Mouse (Mus musculus) kidney, adult 8-10 months (tissue): Measurements from ENCODE around the gene Slc29a1.

Experiments used
- DNase-seq, 2 experiments: peaks; one replicate each; pipeline ENCODE4 v3.0.0; 2022

Gene Slc29a1

DNA sequence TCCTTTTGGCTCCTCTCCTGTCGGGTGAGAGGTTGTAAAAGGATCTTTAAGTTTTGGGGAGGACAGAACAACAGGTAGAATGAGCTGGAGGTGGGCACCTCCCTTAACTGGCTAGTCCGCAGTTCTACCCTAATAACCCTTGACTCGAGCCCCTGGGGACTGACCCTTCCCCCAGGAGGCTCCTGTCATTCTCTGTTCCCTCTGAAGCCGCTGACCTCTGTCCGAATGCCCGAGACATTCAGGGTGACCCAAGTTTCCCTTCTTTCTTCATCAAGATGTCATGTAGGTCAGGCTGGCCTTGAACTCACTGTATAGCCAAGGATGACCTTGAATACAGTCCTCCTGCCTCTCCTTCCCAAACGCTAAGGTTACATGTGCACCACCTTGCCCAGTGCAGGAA is 11.0 kb downstream of the Slc29a1 start:
- DNase-seq: no peak

GRCm38 (mm10) chr17:45586449-45586837 is 13.0 kb downstream of the Slc29a1 start:
- DNase-seq: no peak

GRCm38 (mm10) chr17:45585725-45586448 is 13.5 kb downstream of the Slc29a1 start:
- no peak for DNase-seq

DNA sequence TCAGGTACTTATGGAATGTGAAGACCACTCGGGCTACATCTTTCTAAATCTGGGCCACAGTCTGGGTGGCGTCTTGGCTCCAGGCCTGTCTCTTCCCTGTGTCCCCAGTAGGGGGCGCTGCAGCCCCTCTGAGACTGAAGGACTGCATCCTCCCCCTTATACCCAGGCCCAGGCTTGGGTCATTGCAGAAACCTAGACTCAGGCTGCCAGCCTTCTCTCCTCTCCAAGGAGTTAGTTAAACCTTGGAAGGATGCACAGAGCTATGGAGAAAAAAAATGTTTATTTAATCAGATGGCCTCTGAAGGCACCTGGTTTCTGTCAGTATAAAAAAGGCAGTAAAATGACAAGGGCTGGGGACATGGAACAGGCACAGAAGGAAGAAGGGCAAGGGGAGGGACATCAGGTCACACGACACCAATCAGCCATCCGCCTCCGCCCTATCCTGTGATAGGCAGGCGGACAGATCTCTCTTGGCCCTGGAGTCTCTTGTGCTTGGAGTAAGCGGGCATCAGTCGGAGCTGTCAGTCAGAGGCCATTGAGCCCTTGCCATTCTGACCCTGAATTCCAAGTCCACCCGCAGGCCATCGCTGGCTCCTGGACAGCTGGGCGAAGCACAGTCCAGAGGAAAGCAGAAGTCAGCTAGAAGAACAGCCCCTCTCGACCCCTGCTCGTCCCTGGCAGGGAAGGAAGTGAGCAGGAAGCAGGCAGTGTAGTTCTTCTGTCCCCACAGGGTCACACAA is 14.3 kb downstream of the Slc29a1 start:
- peak; percentile 63 to 74 for DNase-seq

GRCm38 (mm10) chr17:45584096-45584896 is 15.1 kb downstream of the Slc29a1 start:
- peak; percentile 84 to 85 for DNase-seq

- no peak for DNase-seq
Observed at GRCm38 (mm10) chr17:45582715-45583355, 16.6 kb downstream of the Slc29a1 start.

- no peak for DNase-seq
Observed at GRCm38 (mm10) chr17:45582188-45582587, 17.2 kb downstream of the Slc29a1 start.

- DNase-seq: peak; percentile 70 to 72
Observed at GRCm38 (mm10) chr17:45581567-45581983, 17.8 kb downstream of the Slc29a1 start.

DNA sequence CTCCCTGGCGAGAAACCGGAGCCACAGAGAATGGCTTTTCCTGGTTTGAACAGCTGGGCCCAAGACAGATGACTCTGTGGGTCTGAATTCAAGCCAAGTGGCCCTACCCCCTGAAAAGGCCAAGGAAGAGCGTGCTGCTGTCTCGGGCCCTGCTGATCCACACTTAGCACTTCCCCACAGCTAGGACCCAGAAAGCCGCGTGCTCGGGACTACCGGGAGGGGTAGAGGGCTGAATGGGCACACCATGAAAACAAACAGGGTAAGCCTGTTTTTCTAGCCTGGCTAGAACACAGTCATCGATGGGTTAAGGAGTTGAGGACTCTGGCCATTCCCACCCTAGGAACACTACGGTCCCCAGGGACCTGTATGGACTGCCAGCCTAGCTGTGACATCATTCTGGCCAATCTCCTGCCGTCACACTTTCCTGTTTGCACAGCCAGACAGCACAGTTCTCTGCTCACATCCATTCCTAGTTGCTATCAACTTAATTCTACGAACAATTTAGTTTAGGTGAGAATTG is 18.4 kb downstream of the Slc29a1 start:
- no peak for DNase-seq

GRCm38 (mm10) chr17:45579554-45579953 is 19.9 kb downstream of the Slc29a1 start:
- DNase-seq: peak in 1 of 2 experiments; percentile 77

GRCm38 (mm10) chr17:45578843-45579242 is 20.6 kb downstream of the Slc29a1 start:
- DNase-seq: no peak

DNA sequence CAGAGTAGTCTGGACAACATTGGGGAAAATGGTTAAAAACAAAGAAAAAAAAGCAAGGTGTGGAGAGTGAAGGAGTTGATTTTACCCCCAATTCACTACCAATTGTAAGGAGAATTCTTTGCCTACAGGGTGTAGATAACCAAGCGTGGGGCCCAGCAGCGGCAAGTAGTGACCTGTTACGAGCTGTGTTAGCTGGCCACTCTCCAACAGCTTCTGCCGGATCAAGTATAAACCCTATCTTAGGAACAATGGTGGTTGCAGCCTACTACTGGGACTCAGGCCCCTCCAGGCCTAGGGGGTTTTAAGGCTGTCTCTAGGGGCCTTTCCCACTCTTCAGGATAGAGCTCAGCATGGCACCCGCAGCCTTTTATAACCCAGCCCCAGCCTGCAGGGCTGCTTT is 21.2 kb downstream of the Slc29a1 start:
- DNase-seq: no peak

DNA sequence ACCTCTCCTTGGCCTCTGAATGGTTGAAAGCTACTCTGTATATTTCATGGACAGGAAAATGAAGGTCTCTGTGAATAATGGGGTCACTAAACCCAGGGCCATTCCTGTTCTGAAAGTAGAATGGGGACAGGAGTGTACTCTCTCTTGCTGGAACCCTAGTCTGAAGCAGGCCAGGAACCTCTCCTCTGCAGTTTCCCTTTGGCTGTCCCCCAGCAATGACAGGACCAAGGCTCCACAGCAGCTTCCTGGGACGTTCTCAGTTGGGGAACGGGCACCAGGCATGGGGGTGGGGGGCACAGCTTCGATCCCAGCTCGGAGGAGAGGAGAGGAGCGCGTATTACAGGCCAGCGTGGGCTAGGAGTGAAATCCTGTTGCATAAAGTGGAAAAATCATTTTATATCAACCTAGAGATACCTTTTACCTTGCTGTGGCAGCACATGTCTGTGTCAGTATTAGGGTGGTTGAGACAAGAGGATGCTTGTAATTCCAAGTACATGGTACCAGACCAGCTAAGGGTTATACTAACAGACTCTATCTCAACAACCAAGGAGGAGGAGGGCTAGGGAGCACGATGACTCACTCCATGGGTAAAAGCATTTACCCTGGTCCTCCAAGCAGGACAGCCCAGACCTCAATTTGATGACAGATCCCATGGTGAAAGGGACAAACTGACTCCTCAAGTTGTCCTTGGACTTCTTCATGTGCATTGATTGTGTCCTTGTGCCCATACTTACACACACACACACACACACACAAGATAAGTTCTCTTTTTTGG is 24.1 kb downstream of the Slc29a1 start:
- no peak for DNase-seq

DNA sequence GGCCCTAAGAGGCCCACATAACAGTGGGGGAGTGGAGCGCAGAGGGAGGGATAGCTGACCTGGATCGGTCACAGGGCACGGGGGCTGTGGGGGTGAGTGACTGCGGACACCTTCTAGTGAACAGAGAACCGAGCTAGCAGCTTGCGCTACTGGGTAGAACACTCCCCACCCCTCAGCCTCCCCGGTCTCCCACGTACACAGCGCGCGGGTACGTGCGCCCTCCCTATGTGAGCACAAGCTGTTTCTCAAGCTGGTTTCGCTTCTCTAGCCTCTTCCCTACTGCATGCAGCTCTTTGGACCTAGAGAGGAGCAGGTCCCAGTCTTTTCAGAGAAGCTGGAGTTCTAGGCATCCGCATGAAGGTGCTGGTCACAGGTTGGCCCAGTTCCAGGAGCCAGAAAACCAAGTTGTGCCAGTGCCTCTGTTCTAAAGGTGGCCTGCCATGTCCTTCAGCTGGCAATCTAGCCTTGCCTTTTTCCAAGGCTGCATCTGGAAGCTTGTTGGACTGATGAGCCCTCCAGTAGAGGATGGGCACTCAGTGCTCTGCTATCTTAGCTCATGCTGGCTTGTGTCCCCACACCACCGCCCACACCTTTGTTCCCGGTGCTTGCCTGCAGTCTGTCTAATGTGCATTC is 25.2 kb downstream of the Slc29a1 start:
- peak; percentile 63 to 72 for DNase-seq

DNA sequence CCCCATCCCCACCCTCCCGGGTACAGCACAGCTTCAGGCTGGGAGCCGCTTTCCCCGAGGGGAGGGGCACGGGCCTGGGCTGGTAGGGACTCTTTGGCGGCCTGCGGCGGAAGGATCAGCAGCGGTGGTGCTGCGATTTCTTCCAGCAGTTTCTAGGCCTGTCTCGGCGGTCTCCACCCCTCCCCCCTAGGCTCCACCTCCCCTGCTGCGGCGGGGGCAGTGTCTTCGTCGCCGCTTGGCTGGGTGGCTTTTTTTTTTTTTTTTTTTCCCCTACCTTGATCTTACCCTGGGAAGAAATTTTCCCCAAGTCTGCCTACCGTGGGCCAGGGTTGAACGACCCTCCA is 25.7 kb downstream of the Slc29a1 start:
- DNase-seq: peak; percentile 97 to 99

- peak; percentile 96 to 98 for DNase-seq
Observed at GRCm38 (mm10) chr17:45573087-45573779, 26.2 kb downstream of the Slc29a1 start, which contains the start of gene Hsp90ab1. Gene Hsp90ab1 (minus strand): TSS chr17:45573271.

DNA sequence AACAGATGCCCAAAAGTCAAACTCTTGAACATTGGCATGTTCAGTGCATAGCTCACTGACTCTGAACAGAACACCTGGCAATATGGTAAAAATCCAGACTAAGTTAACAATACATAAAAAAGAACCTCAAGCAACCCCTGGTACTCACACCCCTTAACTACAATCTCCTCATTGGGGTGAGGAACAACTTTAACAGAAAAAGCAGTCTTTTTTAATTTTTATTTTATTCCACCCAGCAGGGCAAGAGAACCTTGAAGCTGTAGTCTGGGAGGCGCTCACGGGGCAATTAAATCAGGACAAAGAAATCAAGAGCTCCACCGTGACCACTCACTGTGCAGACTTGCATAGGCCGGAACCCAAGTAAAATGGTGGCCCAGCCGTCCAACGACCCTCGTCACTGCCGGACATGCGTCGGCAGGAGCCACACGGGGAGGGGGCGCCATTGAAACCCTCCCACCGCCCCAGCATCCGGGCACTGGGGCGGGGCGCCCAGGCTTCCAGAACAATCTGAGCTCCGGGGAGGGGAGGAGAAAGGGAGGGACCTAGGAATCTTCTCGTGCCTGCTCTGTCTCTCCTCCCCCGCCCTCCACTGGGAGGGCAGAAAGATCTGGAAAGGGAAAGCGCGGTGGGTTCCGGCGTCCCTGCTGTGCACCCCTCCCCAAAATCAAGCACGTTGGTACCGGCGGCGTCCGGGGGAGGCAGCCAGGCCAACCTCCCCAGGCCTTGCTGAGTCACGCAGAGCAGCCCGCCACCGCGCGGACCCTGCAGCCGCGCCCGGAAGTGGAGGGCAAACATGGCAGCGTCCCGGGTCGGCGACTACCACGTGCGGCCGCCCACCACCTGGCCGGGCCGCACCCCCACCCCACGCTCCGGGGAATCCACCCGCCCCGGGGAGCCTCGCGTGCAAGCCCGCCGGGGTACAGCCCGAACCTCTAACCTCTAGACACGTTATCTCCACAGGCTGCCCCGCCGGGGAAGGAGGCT is 27.0 kb downstream of the Slc29a1 start:
- DNase-seq: peak; percentile 75 to 77

GRCm38 (mm10) chr17:45569999-45570398 is 29.4 kb downstream of the Slc29a1 start:
- no peak for DNase-seq

DNA sequence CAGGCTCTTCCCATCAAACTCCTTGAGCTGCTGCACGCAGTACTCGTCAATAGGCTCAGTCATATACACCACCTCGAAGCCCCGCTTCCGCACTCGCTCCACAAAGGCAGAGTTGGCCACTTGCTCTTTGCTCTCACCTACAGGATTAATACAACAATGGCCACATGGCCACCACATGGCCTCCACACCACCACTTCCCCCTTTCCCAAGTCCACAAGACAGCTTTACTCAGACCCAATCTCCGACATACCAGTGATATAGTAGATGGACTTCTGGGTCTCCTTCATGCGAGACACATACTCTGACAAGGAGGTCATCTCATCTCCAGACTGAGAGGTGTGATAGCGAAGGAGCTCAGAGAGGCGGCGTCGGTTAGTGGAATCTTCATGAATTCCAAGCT is 30.4 kb downstream of the Slc29a1 start:
- DNase-seq: no peak
